Mouse (Mus musculus) CH12.LX (cell line): Measurements from ENCODE around the gene Nppc. TPM values are rescaled to one million over a fixed set of nuclear protein-coding genes. Genes with fewer than 3 reads are reported as not detected.

ENCODE experiments used
- DNase-seq: peaks from one replicate; pipeline ENCODE4 v3.0.0-alpha.2; 2013; ENCODE audit errors: extremely low read depth
- H3K27ac ChIP-seq: 2 replicates; pipeline ENCODE4 v1.5.1; 2012; ENCODE audit warnings: low read depth, mild to moderate bottlenecking, control low read depth, moderate library complexity; ENCODE audit not compliant: insufficient read depth
- H3K27me3 ChIP-seq: replicated peaks from 2 replicates; pipeline ENCODE3; 2012; ENCODE audit warnings: inconsistent platforms
- H3K36me3 ChIP-seq, 2 experiments: replicated peaks in 1 of 2; 2 replicates each; pipeline versions ENCODE3 to v1.6.1; 2012; ENCODE audit warnings: inconsistent platforms in 1 of 2, low read length in 1 of 2, mild to moderate bottlenecking in 1 of 2, mixed read lengths in 1 of 2, moderate library complexity in 1 of 2; ENCODE audit not compliant: control insufficient read depth in 1 of 2, insufficient read depth in 1 of 2
- H3K4me1 ChIP-seq, 2 experiments: 2 replicates each; pipeline ENCODE4 v1.6.1; 2012; ENCODE audit warnings: inconsistent platforms in 1 of 2, moderate library complexity in 1 of 2; ENCODE audit not compliant: insufficient read depth in 2 of 2, control insufficient read depth in 1 of 2
- H3K4me2 ChIP-seq: 2 replicates; pipeline ENCODE4 v1.6.1; 2012; ENCODE audit warnings: low read depth, mild to moderate bottlenecking, control low read depth; ENCODE audit not compliant: poor library complexity, insufficient read depth, severe bottlenecking
- H3K4me3 ChIP-seq, 3 experiments: fragments of 150-350 bp in 1 of 3; sonication (generic) in 1 of 3; replicated peaks in 1 of 3; 2 replicates each; pipeline versions ENCODE3 to v1.5.1; 2011 to 2012; ENCODE audit warnings: low read depth in 2 of 3, low read length in 2 of 3, mild to moderate bottlenecking in 2 of 3, moderate library complexity in 2 of 3, control low read depth in 1 of 3, improper control_type of control experiment in 1 of 3, inconsistent platforms in 1 of 3, mixed read lengths in 1 of 3; ENCODE audit not compliant: poor library complexity in 1 of 3
- H3K79me2 ChIP-seq: replicated peaks from 2 replicates; pipeline ENCODE4 v1.6.1; 2012; ENCODE audit warnings: mild to moderate bottlenecking, moderate library complexity; ENCODE audit not compliant: control insufficient read depth, poor library complexity, insufficient read depth, severe bottlenecking; ENCODE audit errors: extremely low read depth
- H3K9ac ChIP-seq: 2 replicates; pipeline ENCODE4 v1.6.1; 2012; ENCODE audit warnings: low read depth, mild to moderate bottlenecking, control low read depth, moderate library complexity; ENCODE audit not compliant: insufficient read depth
- H3K9me3 ChIP-seq: replicated peaks from 2 replicates; pipeline ENCODE3; 2012; ENCODE audit warnings: low read length, inconsistent platforms, mixed read lengths
- CHD1 ChIP-seq: IDR thresholded peaks from 2 replicates; pipeline ENCODE4 v1.6.1; 2012; ENCODE audit warnings: low read depth, low read length, improper control_type of control experiment, inconsistent platforms
- ELF1 ChIP-seq: IDR thresholded peaks from 2 replicates; pipeline ENCODE4 v1.6.1; 2014; ENCODE audit warnings: low read depth, mild to moderate bottlenecking, inconsistent platforms, low read length, improper control_type of control experiment
- EP300 ChIP-seq: IDR thresholded peaks from 2 replicates; pipeline ENCODE4 v1.6.1; 2011; ENCODE audit warnings: low read length, improper control_type of control experiment
- GABPA ChIP-seq: IDR thresholded peaks from 2 replicates; pipeline ENCODE4 v1.6.1; 2012; ENCODE audit warnings: low read depth, low read length, improper control_type of control experiment, inconsistent platforms; ENCODE audit not compliant: insufficient replicate concordance
- JUN ChIP-seq: IDR thresholded peaks from 2 replicates; pipeline ENCODE4 v1.6.1; 2011; ENCODE audit warnings: low read depth, mild to moderate bottlenecking, low read length, improper control_type of control experiment, moderate library complexity; ENCODE audit not compliant: insufficient read depth
- KAT2A ChIP-seq: IDR thresholded peaks from 2 replicates; pipeline ENCODE4 v1.6.1; 2012; ENCODE audit warnings: low read length, improper control_type of control experiment, inconsistent platforms; ENCODE audit not compliant: insufficient replicate concordance
- MAFK ChIP-seq: IDR thresholded peaks from 2 replicates; pipeline ENCODE4 v1.6.1; 2011; ENCODE audit warnings: low read length, improper control_type of control experiment; ENCODE audit not compliant: insufficient replicate concordance
- MYC ChIP-seq: IDR thresholded peaks from 2 replicates; pipeline ENCODE4 v1.6.1; 2011; ENCODE audit warnings: low read depth, mild to moderate bottlenecking, improper control_type of control experiment, low read length
- PAX5 ChIP-seq: IDR thresholded peaks from 2 replicates; pipeline ENCODE4 v1.6.1; 2012; ENCODE audit warnings: low read length, inconsistent platforms, mixed read lengths
- POLR2A ChIP-seq: IDR thresholded peaks from 2 replicates; pipeline ENCODE4 v1.6.1; 2011; ENCODE audit warnings: low read depth, mild to moderate bottlenecking, improper control_type of control experiment, low read length
- POLR2AphosphoS2 ChIP-seq: IDR thresholded peaks from 2 replicates; pipeline ENCODE4 v1.6.1; 2011; ENCODE audit warnings: low read depth, low read length, improper control_type of control experiment
- RAD21 ChIP-seq: IDR thresholded peaks from 2 replicates; pipeline ENCODE4 v1.6.1; 2011; ENCODE audit warnings: low read depth, mild to moderate bottlenecking, low read length, improper control_type of control experiment, moderate library complexity
- RCOR1 ChIP-seq: conservative IDR thresholded peaks from 2 replicates; pipeline ENCODE4 v1.6.1; 2012; ENCODE audit warnings: low read depth, mild to moderate bottlenecking, inconsistent platforms, low read length, improper control_type of control experiment
- SIN3A ChIP-seq: IDR thresholded peaks from 2 replicates; pipeline ENCODE4 v1.6.1; 2012; ENCODE audit warnings: low read length, improper control_type of control experiment, inconsistent platforms
- SMC3 ChIP-seq: IDR thresholded peaks from 2 replicates; pipeline ENCODE4 v1.6.1; 2011; ENCODE audit warnings: low read depth, low read length, improper control_type of control experiment
- TBP ChIP-seq: conservative IDR thresholded peaks from 2 replicates; pipeline ENCODE4 v1.6.1; 2011; ENCODE audit warnings: low read depth, low read length, improper control_type of control experiment
- USF1 ChIP-seq: IDR thresholded peaks from 2 replicates; pipeline ENCODE4 v1.6.1; 2014; ENCODE audit warnings: low read depth, mild to moderate bottlenecking, inconsistent platforms, low read length, improper control_type of control experiment
- ZC3H11A ChIP-seq: IDR thresholded peaks from 2 replicates; pipeline ENCODE4 v1.6.1; 2012; ENCODE audit warnings: low read depth, mild to moderate bottlenecking, inconsistent platforms, low read length, improper control_type of control experiment
- ZKSCAN1 ChIP-seq: IDR thresholded peaks from 2 replicates; pipeline ENCODE4 v1.6.1; 2012; ENCODE audit warnings: low read depth, inconsistent platforms, low read length, improper control_type of control experiment, borderline replicate concordance
- dilution Hi-C: fragments of 300-500 bp; cut with MboI; formaldehyde crosslinking; loops from 2 replicates; pipeline ENCODE4 v1.14.3; 2020; ENCODE audit warnings: low sequenced_read_pairs; ENCODE audit not compliant: extremely low pct_unique_long_range_greater_than_20kb, extremely low pct_ligation_motif_present
- in situ Hi-C: fragments of 300-500 bp; cut with MboI; formaldehyde crosslinking; loops from 3 replicates; pipeline ENCODE4 v1.14.3; 2019; ENCODE audit warnings: low sequenced_read_pairs, low pct_ligation_motif_present, low pct_unique_long_range_greater_than_20kb, mixed read lengths
- polyA plus RNA-seq: library from polyadenylated mRNA; unstranded; fragments of >175 nt; gene quantifications from 2 replicates; pipeline ENCODE4 v1.2.1, GENCODE M21; 2012; ENCODE audit warnings: low read depth; ENCODE audit not compliant: insufficient read length
- total RNA-seq, 2 experiments: library from RNA; depleted of rRNA; stranded (reverse); fragments of 300-350 nt in 1 of 2; fragments of >200 nt in 1 of 2; gene quantifications; 2 replicates each; pipeline ENCODE4 v1.2.3; 2012 to 2014

The Nppc gene
- total and polyA plus RNA-seq, 3 experiments = 0.13 TPM; not detected in 2

DNA sequence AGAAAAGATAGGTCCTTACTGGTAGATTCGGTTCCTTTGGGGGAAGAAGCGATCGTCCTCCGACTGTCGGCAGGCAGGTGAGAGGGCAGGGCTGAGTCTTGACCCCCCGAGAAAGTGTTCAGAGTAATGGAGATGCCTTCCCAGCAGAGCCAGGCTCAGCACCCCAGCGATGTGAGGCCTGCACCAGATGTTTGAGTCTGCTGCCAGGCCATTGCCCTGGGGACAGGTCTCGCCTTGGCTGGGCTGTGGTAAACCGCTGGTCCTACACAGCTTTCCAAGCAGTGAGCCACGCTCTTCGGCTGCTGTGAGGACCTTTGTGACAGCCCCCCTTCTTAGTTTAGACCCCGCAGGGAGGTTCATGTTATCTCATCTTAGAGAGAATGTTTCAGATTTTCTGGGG lies 4.8 kb upstream of the Nppc start:
- H3K4me2 ChIP-seq = no peak overlapping the region
- in situ Hi-C loops = no loop called here
- H3K27ac ChIP-seq = no peak overlapping the region
- H3K36me3 ChIP-seq = no peaks in the 10 kb centered on the region
- no peak overlapping the region for H3K9ac ChIP-seq
- H3K27me3 ChIP-seq = peaks cover 58% of the 10 kb centered on the region
- dilution Hi-C loops = no loop called here
- no peak for DNase-seq
- H3K9me3 ChIP-seq = no peaks in the 10 kb centered on the region
- no peak for TF ChIP-seq POLR2AphosphoS2
- H3K4me1 ChIP-seq = peaks cover 3% of the 10 kb centered on the region in 2 experiments
- H3K4me3 ChIP-seq = no peak overlapping the region
- H3K79me2 ChIP-seq = no peaks in the 10 kb centered on the region

DNA sequence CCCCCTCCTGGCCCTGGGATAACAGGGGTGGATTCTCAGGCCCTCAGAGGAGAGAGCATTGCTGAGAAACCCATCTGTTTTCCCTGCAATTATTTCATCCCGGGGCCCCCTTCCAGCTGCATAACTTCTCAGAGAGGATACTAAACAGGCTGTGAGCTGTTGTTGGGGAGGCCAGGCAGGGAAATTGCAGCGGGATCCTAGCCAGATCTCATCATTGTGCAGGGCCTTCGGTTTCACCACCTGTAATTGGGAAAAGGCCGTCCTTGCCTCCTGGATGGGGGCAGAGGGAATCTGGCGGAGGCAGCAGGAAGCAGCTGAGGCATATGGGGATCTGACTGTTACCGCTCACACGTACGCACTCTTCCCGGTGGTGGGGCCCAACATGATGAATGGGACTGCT lies 4.0 kb upstream of the Nppc start:
- DNase-seq = no peak
- Histone ChIP-seq H3K27ac (no peak overlapping the region), H3K27me3 (peaks cover 63% of the 10 kb centered on the region), H3K4me3 (no peak overlapping the region), H3K36me3 (no peaks in the 10 kb centered on the region), H3K79me2 (no peaks in the 10 kb centered on the region), H3K9ac (no peak overlapping the region), H3K4me2 (no peak overlapping the region), H3K9me3 (no peaks in the 10 kb centered on the region), H3K4me1 (peaks cover 6 to 9% of the 10 kb centered on the region in 2 experiments)
- TF ChIP-seq JUN (no peak), MYC (no peak), EP300 (no peak), TBP (no peak), ELF1 (no peak), MAFK (no peak), RAD21 (no peak), USF1 (no peak), PAX5 (no peak), SIN3A (no peak), POLR2A (no peak), POLR2AphosphoS2 (no peak), SMC3 (no peak), CHD1 (no peak), ZKSCAN1 (no peak), KAT2A (no peak), ZC3H11A (no peak), RCOR1 (no peak), GABPA (no peak)
- dilution Hi-C loops = no loop called here
- in situ Hi-C loops = no loop called here
